Mouse (Mus musculus): ENCODE data around the gene Ush2a.

DNA sequence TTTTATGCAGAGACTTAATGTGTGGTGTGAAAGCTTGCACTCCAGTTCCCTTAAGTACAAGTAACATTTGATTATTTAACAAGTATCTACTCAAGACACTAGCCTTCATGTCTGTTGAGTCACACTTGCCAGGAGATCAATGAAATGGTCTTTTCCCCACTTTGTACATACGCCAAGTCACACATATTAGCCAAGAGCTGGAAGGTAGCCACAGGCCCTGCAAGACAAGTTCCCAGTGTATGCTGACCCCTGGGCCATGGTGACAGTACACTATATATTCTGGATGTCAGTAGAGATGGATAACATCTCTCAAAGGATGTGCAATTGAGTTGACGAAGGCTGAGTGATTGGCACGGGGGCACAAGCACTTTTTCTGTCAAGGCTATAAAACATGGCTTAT is 455.1 kb downstream of the Ush2a start:
- TF ChIP-seq POLR2A (IDR thresholded peaks at IDR 0.05; ENCODE audit: control insufficient read depth, low read depth, low read length): no peak
- no peak for TF ChIP-seq CTCF (IDR thresholded peaks at IDR 0.05; ENCODE audit: control insufficient read depth, insufficient read depth, insufficient replicate concordance, low read depth, low read length)
